Mouse (Mus musculus) olfactory bulb, adult 2 months (tissue): ENCODE results near the gene Grb14. TPM values are rescaled to one million over a fixed set of nuclear protein-coding genes. Genes with fewer than 3 reads are reported as not detected.

Source experiments
- H3K27ac ChIP-seq: fragments of 200-500 bp; 2 replicates; pipeline ENCODE4 v1.5.1; 2012; ENCODE audit warnings: low read depth, low read length; ENCODE audit not compliant: insufficient read depth
- H3K4me1 ChIP-seq: fragments of 200-500 bp; 2 replicates; pipeline ENCODE4 v1.6.1; 2012; ENCODE audit warnings: low read length; ENCODE audit not compliant: control insufficient read depth, insufficient read depth
- H3K4me3 ChIP-seq: fragments of 200-500 bp; 2 replicates; pipeline ENCODE4 v1.5.1; 2012; ENCODE audit warnings: mild to moderate bottlenecking, low read depth, low read length, moderate library complexity; ENCODE audit not compliant: insufficient read depth
- CTCF ChIP-seq: fragments of 200-500 bp; IDR thresholded peaks from 2 replicates; pipeline ENCODE4 v1.5.1; 2012; ENCODE audit warnings: low read depth, mild to moderate bottlenecking, low read length, moderate library complexity; ENCODE audit not compliant: insufficient read depth
- POLR2A ChIP-seq: fragments of 200-500 bp; IDR thresholded peaks from 2 replicates; pipeline ENCODE4 v1.6.1; 2012; ENCODE audit warnings: mild to moderate bottlenecking, low read depth, low read length, moderate library complexity; ENCODE audit not compliant: insufficient read depth
- WGBS: fragments of 180-500 bp; shearing (Covaris S2); methylation state at CpG from one replicate; pipeline ENCODE4 v1.1.7; 2018; 5-methylcytosine and 5-hydroxymethylcytosine counted together
- polyA plus RNA-seq: library from polyadenylated mRNA; stranded (reverse); fragments of >200 nt; gene quantifications from 2 replicates; pipeline ENCODE4 v1.2.4, GENCODE M21; 2012; ENCODE audit warnings: low replicate concordance; ENCODE audit not compliant: missing spikeins, insufficient read depth, insufficient read length

The Grb14 gene
- polyA plus RNA-seq = not detected in 2 replicates

DNA sequence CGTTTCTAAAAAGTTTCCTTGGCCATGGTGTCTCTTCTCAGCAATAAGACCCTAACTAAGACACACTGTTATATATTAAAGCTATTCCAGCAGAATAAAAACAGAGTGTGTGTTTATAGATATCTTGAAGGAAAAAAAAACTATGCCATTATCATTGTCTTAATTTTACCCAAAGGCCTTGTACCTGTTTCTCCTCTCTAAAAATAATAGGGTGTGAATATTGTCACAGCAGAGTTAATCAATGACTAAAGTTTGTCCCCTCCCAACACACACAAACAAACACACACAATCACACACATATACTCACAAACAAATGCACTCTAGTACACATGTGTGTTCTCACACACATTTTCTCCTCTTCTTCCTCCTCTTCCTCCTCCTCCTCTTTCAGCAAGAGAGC, at the start of gene Grb14:
Grb14 (minus strand) TSS at position 101 of the 400 bp plus-strand sequence.
- no peak for TF ChIP-seq POLR2A
- no peak for TF ChIP-seq CTCF
- peaks cover 5% of the 10 kb centered on the region; the same call in 1 of the 2 replicates for H3K4me1 ChIP-seq
- no peak within 1 kb of the TSS for H3K27ac ChIP-seq
- no peak within 1 kb of the TSS for H3K4me3 ChIP-seq
- WGBS = 91% methylated on average over 1 of the region's 1 CpGs

DNA sequence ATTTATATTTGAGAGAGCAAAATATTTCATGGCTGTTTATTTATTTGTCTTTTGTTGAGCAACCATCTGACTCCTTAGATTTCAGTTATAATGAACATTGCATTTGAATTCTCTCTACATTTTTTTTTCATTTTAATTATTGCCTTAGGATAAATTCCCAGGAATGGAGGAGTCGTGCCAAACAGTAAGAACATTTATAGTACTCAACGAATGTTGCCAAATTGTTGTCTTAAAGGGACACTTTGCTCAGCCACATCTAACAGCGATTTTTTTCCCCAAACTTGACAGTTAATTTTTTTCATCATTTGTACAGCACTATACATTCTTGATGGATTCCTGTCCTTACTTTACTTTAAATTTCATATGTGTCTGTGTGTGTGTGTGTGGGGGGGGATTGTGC, 47.4 kb upstream of the Grb14 start:
- WGBS = 39% methylated on average over 3 of the region's 3 CpGs
- H3K4me1 ChIP-seq = no peaks in the 10 kb centered on the region
- no peak overlapping the region for H3K4me3 ChIP-seq
- no peak overlapping the region for H3K27ac ChIP-seq
- TF ChIP-seq CTCF = no peak
- TF ChIP-seq POLR2A = no peak

DNA sequence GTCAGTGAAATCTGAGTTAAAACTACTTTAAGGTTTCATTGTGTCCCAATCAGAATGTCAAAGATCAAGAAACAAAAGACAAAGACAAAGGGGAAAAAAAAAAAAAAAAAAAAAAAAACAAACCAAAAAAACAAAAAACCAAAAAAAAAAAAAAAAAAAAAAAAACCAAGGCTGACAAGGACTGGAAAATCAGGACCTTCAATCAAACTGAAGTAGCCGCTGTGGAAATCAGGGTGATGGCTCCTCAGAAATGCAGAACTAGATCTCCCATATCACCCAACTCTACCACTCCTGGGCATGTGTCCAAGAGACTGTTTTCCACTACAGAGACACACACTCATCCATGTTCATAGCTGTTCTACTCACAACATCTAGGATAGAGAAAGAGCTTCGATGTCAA, 29.0 kb upstream of the Grb14 start:
- 94% methylated on average over 2 of the region's 2 CpGs for WGBS
- H3K4me3 ChIP-seq = no peak overlapping the region
- no peak for TF ChIP-seq POLR2A
- no peak for TF ChIP-seq CTCF
- H3K27ac ChIP-seq = no peak overlapping the region
- no peaks in the 10 kb centered on the region for H3K4me1 ChIP-seq

DNA sequence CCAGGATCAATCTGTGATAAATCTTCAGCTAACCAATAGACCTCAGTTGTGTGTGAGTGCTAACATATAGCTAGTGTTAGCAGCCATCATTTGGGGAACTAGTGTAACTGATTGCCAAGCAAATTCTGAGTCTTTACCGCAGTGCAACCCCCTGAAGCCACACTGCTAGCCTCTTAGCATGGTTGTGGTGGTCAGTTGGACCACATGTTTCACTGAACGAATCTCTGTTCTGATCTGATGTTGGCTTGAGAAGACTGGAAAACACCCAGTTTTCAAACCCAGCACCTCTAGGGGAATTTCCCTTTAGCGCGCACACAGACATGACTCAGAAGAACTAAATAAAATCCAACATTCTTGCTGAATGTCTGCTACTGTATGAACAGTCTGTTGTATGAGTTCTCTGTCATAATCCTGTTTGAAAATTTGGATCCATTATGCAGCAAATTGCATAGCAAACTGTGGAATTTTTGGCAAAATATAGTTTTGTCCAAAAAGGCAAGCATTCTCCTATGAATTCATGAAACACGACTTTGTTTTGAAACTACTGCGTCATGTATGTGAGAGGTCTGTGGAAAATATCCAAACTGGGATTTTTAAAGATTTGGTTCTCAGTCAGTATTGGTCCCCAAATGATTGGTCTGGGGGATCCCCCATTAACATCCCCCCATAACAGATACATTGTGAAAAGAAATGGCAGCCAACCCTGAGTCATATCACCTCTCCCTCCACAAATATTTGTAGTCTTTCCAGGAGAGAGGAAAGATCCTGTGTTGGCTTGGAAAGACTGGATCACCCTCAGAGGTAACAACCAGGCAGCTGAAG, 27.6 kb upstream of the Grb14 start:
- no peaks in the 10 kb centered on the region for H3K4me1 ChIP-seq
- no peak overlapping the region for H3K4me3 ChIP-seq
- no peak for TF ChIP-seq CTCF
- TF ChIP-seq POLR2A = no peak
- H3K27ac ChIP-seq = no peak overlapping the region
- 94% methylated on average over 6 of the region's 6 CpGs for WGBS

DNA sequence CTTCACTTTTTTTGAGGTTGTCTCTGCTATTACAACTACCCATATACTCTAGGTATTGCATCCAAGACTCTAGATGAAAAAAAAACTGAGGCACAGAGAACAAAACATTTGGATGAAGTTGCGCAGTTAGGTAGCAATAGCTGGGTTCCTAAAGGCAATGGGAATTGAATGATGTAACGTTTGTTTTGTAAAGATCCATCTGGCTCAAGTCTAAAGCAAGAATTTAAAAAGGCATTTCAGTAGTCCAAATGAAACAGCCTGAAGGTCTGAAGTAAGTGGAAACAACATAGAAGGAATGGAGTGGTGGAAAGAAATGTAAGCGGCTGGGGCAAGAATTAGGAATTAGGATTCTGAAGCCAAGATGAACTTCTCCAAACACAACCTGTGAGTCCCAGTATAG, 26.0 kb upstream of the Grb14 start:
- H3K4me3 ChIP-seq = no peak overlapping the region
- H3K27ac ChIP-seq = no peak overlapping the region
- TF ChIP-seq CTCF (no peak), POLR2A (no peak)
- WGBS = 90% methylated on average over 3 of the region's 3 CpGs
- H3K4me1 ChIP-seq = no peaks in the 10 kb centered on the region

DNA sequence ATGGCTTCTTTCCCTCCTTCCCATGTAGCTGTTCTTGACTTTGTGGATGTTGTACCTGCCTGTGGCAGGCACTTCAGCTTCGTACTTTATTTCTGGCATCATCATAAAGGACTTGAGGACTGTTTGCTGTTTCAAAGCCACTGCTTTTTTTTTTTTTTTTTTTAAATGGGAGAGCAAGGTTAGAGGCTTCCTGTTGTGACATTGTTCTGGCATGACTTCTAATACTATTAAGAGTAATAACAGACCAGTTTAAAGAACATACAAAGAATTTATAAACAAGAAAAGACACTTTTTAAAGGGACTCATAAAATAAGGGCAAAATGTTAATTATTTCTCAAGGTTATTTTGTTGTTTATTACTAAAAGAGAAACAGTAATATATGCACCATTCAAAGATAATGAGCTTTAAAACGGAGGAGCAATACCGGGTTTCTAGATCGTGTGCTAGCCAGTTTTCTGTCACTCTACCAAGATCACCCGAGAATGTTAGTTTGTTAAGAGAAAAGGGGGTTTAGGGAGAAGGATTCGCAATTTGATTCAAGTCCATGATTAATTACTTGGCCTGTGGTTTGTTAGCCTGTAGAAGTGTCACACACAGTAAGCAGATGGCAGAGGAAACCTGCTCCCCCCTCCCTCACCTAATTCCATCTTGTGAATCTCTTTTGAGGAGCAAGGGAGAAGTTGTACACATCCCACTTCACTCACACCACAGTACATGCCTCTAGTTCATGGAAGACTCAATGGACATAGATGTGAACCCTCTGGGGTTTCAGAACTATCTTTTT, 23.6 kb upstream of the Grb14 start:
- TF ChIP-seq CTCF (no peak), POLR2A (no peak)
- no peaks in the 10 kb centered on the region for H3K4me1 ChIP-seq
- H3K27ac ChIP-seq = no peak overlapping the region
- no peak overlapping the region for H3K4me3 ChIP-seq
- 40% methylated on average over 6 of the region's 6 CpGs for WGBS

DNA sequence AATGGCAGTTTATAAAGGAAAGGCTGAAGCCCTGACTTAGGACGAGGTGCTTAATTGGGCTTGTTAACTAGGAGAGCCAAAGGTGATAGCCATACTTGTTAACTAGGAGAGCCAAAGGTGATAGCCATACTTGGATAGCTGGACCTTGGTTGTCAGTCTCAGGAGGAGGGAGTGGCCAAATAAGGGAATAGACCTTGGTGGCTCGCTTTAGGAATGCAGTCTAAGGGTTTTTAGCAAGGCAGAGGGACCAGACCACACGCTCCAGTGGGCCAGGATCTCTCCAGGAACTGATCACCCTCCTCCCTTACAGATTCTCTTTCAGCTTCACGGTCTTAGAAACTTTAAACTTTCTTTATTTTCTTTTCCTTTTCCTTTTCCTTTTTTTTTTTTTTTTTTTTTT, 13.4 kb upstream of the Grb14 start:
- no peaks in the 10 kb centered on the region for H3K4me1 ChIP-seq
- WGBS = 59% methylated on average over 4 of the region's 4 CpGs
- no peak overlapping the region for H3K4me3 ChIP-seq
- no peak overlapping the region for H3K27ac ChIP-seq
- TF ChIP-seq POLR2A (no peak), CTCF (no peak)

DNA sequence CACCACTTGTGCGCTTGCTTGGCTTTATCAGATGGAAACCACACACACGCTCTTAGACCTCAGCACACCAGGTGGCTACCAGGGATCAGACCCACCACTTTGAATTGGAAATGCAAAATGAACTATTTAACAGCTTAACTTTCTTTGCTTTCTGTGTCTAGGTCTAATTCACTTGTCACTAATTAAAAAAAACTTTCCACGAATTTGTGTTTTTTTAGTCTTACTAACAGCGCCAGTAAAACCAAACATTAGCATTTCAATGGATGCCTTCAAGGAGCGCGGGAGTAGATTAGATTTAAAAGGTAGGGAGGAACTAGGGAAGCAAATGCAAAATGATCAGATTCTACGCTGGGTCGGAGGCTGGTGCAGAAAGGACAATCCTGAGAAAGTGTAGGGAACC, 12.8 kb upstream of the Grb14 start:
- no peak overlapping the region for H3K27ac ChIP-seq
- H3K4me1 ChIP-seq = no peaks in the 10 kb centered on the region
- TF ChIP-seq POLR2A (no peak), CTCF (no peak)
- no peak overlapping the region for H3K4me3 ChIP-seq
- WGBS = 29% methylated on average over 8 of the region's 8 CpGs

DNA sequence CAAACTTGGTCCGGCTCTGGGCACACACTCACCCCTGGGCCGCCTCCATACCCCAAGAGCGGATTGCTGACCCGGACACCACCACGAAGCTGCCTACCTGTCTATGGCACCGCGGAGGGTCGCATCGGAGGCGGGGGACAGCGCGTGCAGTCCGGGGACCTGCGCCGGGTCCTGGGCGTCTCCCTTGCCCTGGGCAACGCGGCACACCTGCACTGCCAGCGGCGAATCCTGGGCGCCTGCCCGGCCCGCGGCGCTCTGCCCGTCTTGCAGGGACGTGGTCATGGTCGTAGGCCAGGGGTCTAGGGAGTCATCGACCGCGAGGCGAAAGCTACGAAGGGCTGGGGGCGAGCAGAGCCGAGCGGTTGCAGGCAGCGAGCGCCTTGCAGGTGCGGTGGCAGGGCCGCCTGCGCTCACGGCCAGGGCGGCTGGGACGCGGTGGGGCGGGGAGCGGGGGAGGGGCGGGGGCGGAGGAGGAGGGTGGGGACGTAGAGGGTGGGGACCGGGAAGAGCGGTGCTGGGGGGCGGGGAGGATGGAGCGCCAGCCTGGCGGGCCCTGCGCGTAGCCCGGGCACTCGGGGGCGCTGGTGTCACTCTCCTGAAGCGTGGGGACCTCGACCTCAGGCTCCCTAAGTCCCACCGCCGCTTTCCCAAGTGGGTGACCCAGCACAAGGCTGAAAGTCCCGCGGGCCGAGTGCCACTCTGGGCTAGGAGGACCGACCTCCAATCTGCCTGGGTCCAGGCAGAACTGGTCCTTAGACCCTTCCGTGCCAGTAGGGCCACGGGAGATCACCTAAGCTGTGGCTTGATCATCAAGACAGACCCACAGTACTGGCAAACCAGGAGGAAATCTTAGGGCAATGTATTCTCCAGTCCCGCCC, 2.2 kb downstream of the Grb14 start:
- under 1% methylated on average over 66 of the region's 71 CpGs for WGBS
- peak overlapping the region; percentile 59 for H3K27ac ChIP-seq
- peak overlapping the region; percentile 76 for H3K4me3 ChIP-seq
- H3K4me1 ChIP-seq = peaks cover 5% of the 10 kb centered on the region; the same call in 1 of the 2 replicates
- 0 out of 2 replicates have a peak, but pooled peaks have one; percentile 34 for TF ChIP-seq CTCF
- TF ChIP-seq POLR2A = no peak
